Mouse (Mus musculus) brain, embryonic 14.5 days (tissue): ENCODE measurements at regions not wholly inside any gene's neighbourhood (a gene's known extent, or its start where the extent isn't known, plus 50 kb on each side); places are given as distances from the start of the nearest gene placed in this dataset.
A peak's percentile ranks its signal among the peaks of the same experiment; 100 is the strongest.

Experiments
- DNase-seq: peaks from one replicate; pipeline ENCODE4 v3.0.0-alpha.2; 2011; ENCODE audit warnings: low read depth
- CTCF ChIP-seq: fragments of 200-500 bp; IDR thresholded peaks from 2 replicates; pipeline ENCODE4 v1.5.1; 2012; ENCODE audit warnings: inconsistent platforms, mild to moderate bottlenecking, moderate library complexity, borderline replicate concordance; ENCODE audit not compliant: insufficient read depth, insufficient read length; ENCODE audit errors: extremely low read depth
- POLR2A ChIP-seq: fragments of 200-500 bp; IDR thresholded peaks from 2 replicates; pipeline ENCODE4 v1.6.1; 2012; ENCODE audit warnings: mild to moderate bottlenecking, inconsistent platforms, borderline replicate concordance; ENCODE audit not compliant: poor library complexity, insufficient read depth, insufficient read length, severe bottlenecking; ENCODE audit errors: extremely low read depth

- TF ChIP-seq CTCF (no peak), POLR2A (no peak)
- no peak for DNase-seq
These were observed 107.5 kb downstream of the Gm45692 start for GRCm38 (mm10) chr8:26226612-26227528.

GRCm38 (mm10) chr8:26227529-26227895, 108.2 kb downstream of the Gm45692 start:
- DNase-seq = no peak

GRCm38 (mm10) chr8:26229548-26229947, 110.2 kb downstream of the Gm45692 start:
- peak; percentile 44 for DNase-seq
- TF ChIP-seq CTCF (no peak), POLR2A (no peak)

More at GRCm38 (mm10) chr8:26227529-26227895, 108.2 kb downstream of the Gm45692 start:
- TF ChIP-seq POLR2A (no peak), CTCF (no peak)

- TF ChIP-seq POLR2A = no peak
- TF ChIP-seq CTCF = no peak
- DNase-seq = peak; percentile 25
These were observed 119.7 kb downstream of the Gm45692 start for GRCm38 (mm10) chr8:26239075-26239474.

- DNase-seq = no peak
- no peak for TF ChIP-seq POLR2A
- no peak for TF ChIP-seq CTCF
These were observed 120.3 kb downstream of the Gm45692 start for GRCm38 (mm10) chr8:26239604-26240003.

GRCm38 (mm10) chr8:26243743-26244142, 124.4 kb downstream of the Gm45692 start:
- peak; percentile 74 for DNase-seq
- TF ChIP-seq CTCF = no peak
- TF ChIP-seq POLR2A = no peak

GRCm38 (mm10) chr8:26244308-26244707, 125.0 kb downstream of the Gm45692 start:
- peak; percentile 66 for DNase-seq
- TF ChIP-seq CTCF = no peak
- TF ChIP-seq POLR2A = no peak

- peak; percentile 92 for DNase-seq
- no peak for TF ChIP-seq POLR2A
- no peak for TF ChIP-seq CTCF
These were observed 135.9 kb downstream of the Gm45692 start for GRCm38 (mm10) chr8:26255191-26255669.

- TF ChIP-seq CTCF (no peak), POLR2A (no peak)
- DNase-seq = peak; percentile 32
These were observed 141.0 kb downstream of the Gm45692 start for GRCm38 (mm10) chr8:26260294-26260693.

GRCm38 (mm10) chr8:26262536-26262935, 143.2 kb downstream of the Gm45692 start:
- no peak for DNase-seq
- no peak for TF ChIP-seq CTCF
- no peak for TF ChIP-seq POLR2A

GRCm38 (mm10) chr8:26264869-26265321, 145.6 kb downstream of the Gm45692 start:
- TF ChIP-seq CTCF = no peak
- DNase-seq = peak; percentile 93

- no peak for TF ChIP-seq CTCF
- TF ChIP-seq POLR2A = no peak
These were observed 146.0 kb downstream of the Gm45692 start for GRCm38 (mm10) chr8:26265366-26265765.

GRCm38 (mm10) chr8:26266384-26266783, 147.1 kb downstream of the Gm45692 start:
- DNase-seq = peak; percentile 88
- no peak for TF ChIP-seq CTCF
- no peak for TF ChIP-seq POLR2A

More at GRCm38 (mm10) chr8:26265366-26265765, 146.0 kb downstream of the Gm45692 start:
- DNase-seq = peak; percentile 89
